Mouse (Mus musculus) neural tube, embryonic 13.5 days (tissue): ENCODE results near the gene Lsm10. TPM values are rescaled to one million over a fixed set of nuclear protein-coding genes. Genes with fewer than 3 reads are reported as not detected.
A peak's percentile ranks its signal among the peaks of the same experiment; 100 is the strongest.

Source experiments
- ATAC-seq: fragments of 200-750 bp; cut with Nextera tagmentation; 2 replicates; pipeline ENCODE4 v1.8.0; 2017; ENCODE audit warnings: low read depth, mild to moderate bottlenecking, moderate TSS enrichment, moderate library complexity
- H3K27ac ChIP-seq: fragments of 300-500 bp; sonication (generic); replicated peaks from 2 replicates; pipeline ENCODE4 v1.5.1; 2015; ENCODE audit warnings: moderate library complexity, mild to moderate bottlenecking, inconsistent platforms
- H3K27me3 ChIP-seq: fragments of 300-500 bp; sonication (generic); 2 replicates; pipeline ENCODE4 v1.6.1; 2015; ENCODE audit warnings: mild to moderate bottlenecking, inconsistent platforms
- H3K36me3 ChIP-seq: fragments of 300-500 bp; sonication (generic); 2 replicates; pipeline ENCODE4 v1.6.1; 2015; ENCODE audit warnings: mild to moderate bottlenecking, inconsistent platforms
- H3K4me1 ChIP-seq: fragments of 300-500 bp; sonication (generic); replicated peaks from 2 replicates; pipeline ENCODE4 v1.6.1; 2015; ENCODE audit warnings: inconsistent platforms
- H3K4me2 ChIP-seq: fragments of 300-500 bp; sonication (generic); 2 replicates; pipeline ENCODE4 v1.6.1; 2015; ENCODE audit warnings: inconsistent platforms, mild to moderate bottlenecking, moderate library complexity
- H3K4me3 ChIP-seq: fragments of 300-500 bp; sonication (generic); 2 replicates; pipeline ENCODE4 v1.5.1; 2015; ENCODE audit warnings: mild to moderate bottlenecking, inconsistent platforms
- H3K9ac ChIP-seq: fragments of 300-500 bp; sonication (generic); 2 replicates; pipeline ENCODE4 v1.6.1; 2015; ENCODE audit warnings: moderate library complexity, mild to moderate bottlenecking, inconsistent platforms
- H3K9me3 ChIP-seq: fragments of 300-500 bp; sonication (generic); 2 replicates; pipeline ENCODE4 v1.6.1; 2016; ENCODE audit warnings: inconsistent platforms
- WGBS: fragments of 180-500 bp; shearing (Covaris S2); methylation state at CpG from one replicate; pipeline ENCODE4 v1.1.7; 2015; 5-methylcytosine and 5-hydroxymethylcytosine counted together
- polyA plus RNA-seq: library from polyadenylated mRNA; unstranded; fragments of >200 nt; fragmentation: Nextera tagmentation; extraction: Ambion mirVana; gene quantifications from 2 replicates; pipeline ENCODE4 v1.2.1, GENCODE M21; 2015

Lsm10 gene
- polyA plus RNA-seq, 1 experiment from 2014 or later = 47.7 TPM

DNA sequence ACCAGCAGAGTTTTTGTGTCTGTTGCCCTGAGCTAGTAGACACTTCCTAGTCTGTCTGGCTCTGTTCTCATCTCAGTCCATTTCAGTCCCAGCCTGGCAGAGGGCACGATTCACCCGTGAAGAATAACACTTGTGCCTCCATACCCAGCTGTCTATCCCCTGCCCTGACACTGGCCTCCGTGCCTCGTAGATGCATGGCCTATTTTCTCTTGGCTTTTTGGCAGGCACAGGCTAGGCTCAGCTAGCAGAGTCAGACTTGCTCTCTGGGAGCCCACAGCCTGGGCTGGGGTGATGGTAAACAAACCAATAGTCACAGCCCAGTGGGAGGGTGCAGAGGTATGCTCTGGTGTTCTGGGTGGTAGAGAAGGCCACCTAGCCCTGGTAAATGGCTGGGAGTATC, 16.8 kb downstream of the Lsm10 start:
- no peak for ATAC-seq
- WGBS = 77% methylated on average over 4 of the region's 4 CpGs
- peaks cover 72% of the 10 kb centered on the region for H3K4me1 ChIP-seq

DNA sequence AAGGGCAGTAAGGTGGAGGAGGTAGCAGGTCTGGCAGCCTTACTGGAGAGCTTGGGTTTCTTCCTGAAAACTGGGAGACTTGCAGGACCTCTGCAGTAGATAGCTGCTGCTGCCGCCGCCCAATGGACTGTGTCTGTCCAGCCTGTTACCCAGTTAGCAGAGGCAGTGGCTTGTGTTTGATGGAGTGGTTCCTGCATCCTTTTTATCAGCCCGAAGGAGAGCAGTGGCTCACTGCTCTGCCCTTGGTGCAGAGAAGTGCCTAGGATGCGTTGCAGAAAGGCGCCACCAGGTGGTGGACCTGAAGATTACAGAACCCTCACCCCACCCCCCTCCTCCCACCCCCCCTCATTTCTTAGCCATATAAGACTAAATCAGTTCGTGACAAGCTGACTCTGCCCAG, 17.5 kb downstream of the Lsm10 start:
- WGBS = 14% methylated on average over 6 of the region's 6 CpGs
- Histone ChIP-seq H3K36me3 (no peaks in the 10 kb centered on the region), H3K4me1 (peaks cover 72% of the 10 kb centered on the region), H3K4me3 (no peak overlapping the region), H3K27me3 (no peaks in the 10 kb centered on the region), H3K9me3 (no peaks in the 10 kb centered on the region), H3K9ac (no peak overlapping the region), H3K27ac (no peak overlapping the region), H3K4me2 (no peak overlapping the region)
- ATAC-seq = no peak

More for the DNA sequence above, 16.8 kb downstream of the Lsm10 start:
- H3K4me2 ChIP-seq = no peak overlapping the region
- H3K27ac ChIP-seq = no peak overlapping the region
- H3K27me3 ChIP-seq = no peaks in the 10 kb centered on the region
- no peaks in the 10 kb centered on the region for H3K9me3 ChIP-seq
- no peak overlapping the region for H3K4me3 ChIP-seq
- H3K36me3 ChIP-seq = no peaks in the 10 kb centered on the region
- H3K9ac ChIP-seq = no peak overlapping the region

DNA sequence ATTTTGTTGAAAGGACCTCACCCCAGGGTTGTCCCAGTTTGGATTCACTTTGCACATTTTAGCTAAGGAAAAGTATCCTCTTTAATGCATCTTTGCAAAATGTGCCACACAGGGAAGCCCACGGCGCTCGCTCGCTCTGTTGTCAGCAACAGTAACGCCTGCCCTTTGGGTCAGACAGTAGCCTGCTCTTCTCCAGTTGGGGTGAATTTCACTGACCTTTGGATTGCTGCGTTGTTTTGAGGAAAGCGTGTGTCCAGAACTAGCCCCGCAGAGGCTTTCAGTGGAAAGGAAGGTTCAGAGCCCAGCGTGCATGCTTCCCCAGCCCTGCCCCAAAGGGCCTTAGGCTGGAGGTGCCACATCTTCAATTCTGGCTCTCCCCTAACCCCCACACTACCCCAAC, 19.0 kb downstream of the Lsm10 start:
- no peak overlapping the region for H3K4me2 ChIP-seq
- no peaks in the 10 kb centered on the region for H3K27me3 ChIP-seq
- H3K4me3 ChIP-seq = no peak overlapping the region
- H3K36me3 ChIP-seq = no peaks in the 10 kb centered on the region
- H3K9ac ChIP-seq = no peak overlapping the region
- no peaks in the 10 kb centered on the region for H3K9me3 ChIP-seq
- peaks cover 58% of the 10 kb centered on the region for H3K4me1 ChIP-seq
- no peak overlapping the region for H3K27ac ChIP-seq
- no peak for ATAC-seq
- WGBS = 93% methylated on average over 9 of the region's 9 CpGs

DNA sequence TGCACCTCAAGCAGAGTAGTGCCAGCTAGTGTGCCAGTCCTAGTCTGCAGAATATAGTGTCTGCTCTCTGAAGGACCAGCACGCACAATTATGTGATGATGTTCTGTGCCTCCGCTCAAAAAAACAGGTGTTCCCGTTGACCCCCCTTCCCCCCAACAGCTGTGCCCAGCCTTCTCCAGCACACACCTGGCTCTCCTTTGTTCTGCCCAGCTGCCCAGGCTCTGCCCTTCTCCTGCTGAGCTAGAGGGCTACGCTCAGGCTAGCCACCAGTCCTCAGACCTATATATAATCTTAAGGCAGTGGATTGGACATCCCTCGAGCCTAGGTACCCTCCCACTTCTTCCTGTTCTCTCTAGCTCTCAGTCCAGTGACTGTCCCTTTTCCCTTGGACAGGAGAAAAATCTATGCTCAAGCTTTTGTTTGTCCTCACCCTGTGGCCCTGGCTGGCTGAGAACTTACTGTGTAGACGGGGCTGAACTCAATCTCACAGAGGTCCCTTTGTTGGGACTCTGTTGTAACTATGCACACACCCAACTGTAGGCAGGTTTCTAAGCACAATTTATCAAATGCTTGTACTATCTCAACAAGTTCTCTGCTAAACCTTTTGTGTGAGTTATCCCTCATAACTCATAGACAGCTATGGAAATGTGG, 19.6 kb downstream of the Lsm10 start:
- WGBS = 61% methylated on average over 6 of the region's 6 CpGs
- H3K4me3 ChIP-seq = no peak overlapping the region
- H3K4me2 ChIP-seq = no peak overlapping the region
- H3K27me3 ChIP-seq = no peaks in the 10 kb centered on the region
- H3K27ac ChIP-seq = no peak overlapping the region
- H3K9me3 ChIP-seq = 0 out of 2 replicates have a peak, but pooled peaks cover 2% of the 10 kb centered on the region
- peaks cover 52% of the 10 kb centered on the region for H3K4me1 ChIP-seq
- ATAC-seq = no peak
- H3K9ac ChIP-seq = no peak overlapping the region
- H3K36me3 ChIP-seq = peaks cover 4% of the 10 kb centered on the region

DNA sequence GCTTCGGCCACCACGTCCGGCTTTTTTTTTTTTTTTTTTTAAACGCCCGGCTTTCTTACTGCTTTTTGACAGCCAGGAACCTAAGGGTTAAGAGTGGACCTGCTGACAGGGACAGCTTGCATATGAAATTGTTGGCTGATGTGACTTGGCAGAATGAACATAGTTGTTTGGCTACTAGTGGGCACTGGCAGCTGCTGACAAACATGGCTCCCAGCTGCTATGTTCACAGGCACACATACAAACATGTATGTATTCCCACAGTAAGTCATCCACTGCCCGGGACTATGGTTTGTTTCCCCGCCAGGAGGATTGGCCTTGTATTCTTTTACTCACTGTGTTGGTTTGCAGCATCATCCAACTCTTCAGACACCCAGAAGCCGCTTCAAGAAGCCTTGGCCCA, 20.7 kb downstream of the Lsm10 start:
- no peak overlapping the region for H3K4me3 ChIP-seq
- H3K36me3 ChIP-seq = peaks cover 13% of the 10 kb centered on the region
- ATAC-seq = no peak
- no peaks in the 10 kb centered on the region for H3K27me3 ChIP-seq
- WGBS = 84% methylated on average over 8 of the region's 8 CpGs
- no peak overlapping the region for H3K4me2 ChIP-seq
- peaks cover 10% of the 10 kb centered on the region for H3K9me3 ChIP-seq
- no peak overlapping the region for H3K27ac ChIP-seq
- H3K9ac ChIP-seq = no peak overlapping the region
- peaks cover 43% of the 10 kb centered on the region for H3K4me1 ChIP-seq

DNA sequence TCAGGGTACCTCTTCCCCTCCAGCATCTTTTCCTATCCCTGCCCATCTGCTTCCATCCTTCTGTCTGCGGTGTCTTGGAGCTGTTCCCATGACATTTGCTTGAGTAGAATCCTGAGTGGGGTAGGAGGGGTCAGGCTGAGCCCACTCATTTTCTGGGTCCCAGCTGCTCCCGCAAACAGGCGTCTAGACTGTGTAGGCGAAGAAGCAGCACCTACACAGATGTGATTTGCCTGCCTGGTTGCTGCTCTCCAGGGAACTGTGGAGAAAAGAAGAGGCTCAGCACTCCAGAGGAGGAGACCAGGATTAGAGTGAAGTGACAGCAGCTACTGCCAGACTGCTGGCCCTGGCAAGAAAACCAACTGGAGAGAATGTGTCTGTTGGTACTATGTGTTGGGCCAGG, 22.2 kb downstream of the Lsm10 start:
- H3K9ac ChIP-seq = no peak overlapping the region
- H3K27ac ChIP-seq = peak overlapping the region; percentile 46
- WGBS = 65% methylated on average over 4 of the region's 4 CpGs
- ATAC-seq = peak; percentile 69
- H3K9me3 ChIP-seq = peaks cover 10% of the 10 kb centered on the region
- peaks cover 34% of the 10 kb centered on the region for H3K4me1 ChIP-seq
- no peak overlapping the region for H3K4me3 ChIP-seq
- H3K4me2 ChIP-seq = no peak overlapping the region
- no peaks in the 10 kb centered on the region for H3K27me3 ChIP-seq
- peaks cover 19% of the 10 kb centered on the region for H3K36me3 ChIP-seq

DNA sequence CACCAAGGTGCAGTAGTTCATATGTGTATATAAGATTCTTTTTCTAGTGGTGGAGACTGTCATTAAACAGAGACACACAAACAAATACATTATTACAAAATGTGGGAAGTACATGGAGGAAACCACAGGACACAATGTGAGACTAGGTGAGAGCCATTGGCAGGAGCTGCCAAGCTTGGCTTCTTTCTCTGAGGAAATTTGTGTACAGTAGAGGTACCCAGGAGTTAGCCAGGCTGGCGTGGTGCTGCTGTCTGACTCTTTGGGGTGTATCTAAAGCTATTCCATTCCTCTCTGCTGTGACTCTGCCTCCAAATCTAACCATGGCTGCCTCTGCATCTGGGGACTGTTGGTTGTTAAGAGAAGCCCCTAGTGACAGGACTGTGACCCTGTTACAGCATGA, 22.6 kb downstream of the Lsm10 start:
- no peak for ATAC-seq

DNA sequence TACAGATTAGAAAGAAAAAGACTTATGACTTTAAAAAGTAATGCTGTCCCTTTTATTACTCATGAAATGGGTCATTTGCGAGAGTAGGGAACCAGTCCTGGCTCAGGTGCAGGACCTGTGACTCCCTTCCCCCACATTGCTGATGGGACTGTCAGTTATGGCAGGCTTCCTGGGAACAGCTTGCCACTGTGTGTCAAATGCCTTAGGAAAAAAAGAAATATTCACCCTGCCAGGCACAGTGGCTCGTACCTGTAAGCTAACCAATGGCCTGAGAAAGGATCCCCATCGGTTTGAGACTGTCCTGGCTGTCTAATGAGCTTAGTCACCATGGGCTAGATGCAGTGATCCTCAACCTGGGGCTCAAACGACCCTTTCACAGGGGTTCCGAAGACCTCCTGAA, 23.6 kb downstream of the Lsm10 start:
- Histone ChIP-seq H3K4me3 (no peak overlapping the region), H3K27me3 (no peaks in the 10 kb centered on the region), H3K9ac (no peak overlapping the region), H3K9me3 (peaks cover 10% of the 10 kb centered on the region), H3K36me3 (peaks cover 33% of the 10 kb centered on the region), H3K4me1 (peaks cover 29% of the 10 kb centered on the region), H3K4me2 (no peak overlapping the region), H3K27ac (no peak overlapping the region)
- WGBS = 87% methylated on average over 5 of the region's 5 CpGs
- ATAC-seq = no peak

More for the DNA sequence above, 22.6 kb downstream of the Lsm10 start:
- no peak overlapping the region for H3K4me3 ChIP-seq
- no peak overlapping the region for H3K9ac ChIP-seq
- peaks cover 23% of the 10 kb centered on the region for H3K36me3 ChIP-seq
- WGBS = 100% methylated on average over 1 of the region's 1 CpGs
- H3K27me3 ChIP-seq = no peaks in the 10 kb centered on the region
- H3K27ac ChIP-seq = peak overlapping the region; percentile 46; the same call in 1 of the 2 replicates
- peaks cover 30% of the 10 kb centered on the region for H3K4me1 ChIP-seq
- peaks cover 10% of the 10 kb centered on the region for H3K9me3 ChIP-seq
- no peak overlapping the region for H3K4me2 ChIP-seq

DNA sequence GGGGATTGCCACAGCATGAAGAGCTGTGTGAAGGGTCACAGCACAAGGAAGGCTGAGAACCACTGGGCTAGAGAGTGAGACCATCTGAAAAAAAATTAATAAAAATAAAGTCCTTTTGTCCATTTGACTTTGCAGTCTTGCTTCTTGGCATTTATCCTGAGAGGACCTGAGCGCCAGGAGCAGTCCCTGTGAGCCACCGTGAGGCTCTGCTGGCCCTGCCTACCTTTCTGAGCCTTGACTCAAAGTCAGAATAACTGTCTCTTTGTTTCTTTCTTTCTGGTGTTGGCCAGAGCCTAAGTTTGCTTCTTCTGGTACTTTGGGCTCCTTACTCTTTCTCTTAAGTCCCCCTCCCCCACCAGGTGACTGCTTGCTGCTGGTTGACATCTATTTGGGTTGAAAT, 24.1 kb downstream of the Lsm10 start:
- Histone ChIP-seq H3K4me2 (no peak overlapping the region), H3K4me3 (no peak overlapping the region), H3K4me1 (peaks cover 25% of the 10 kb centered on the region), H3K27me3 (no peaks in the 10 kb centered on the region), H3K27ac (no peak overlapping the region), H3K36me3 (peaks cover 37% of the 10 kb centered on the region), H3K9me3 (peaks cover 10% of the 10 kb centered on the region), H3K9ac (no peak overlapping the region)
- ATAC-seq = no peak
- 87% methylated on average over 2 of the region's 2 CpGs for WGBS

DNA sequence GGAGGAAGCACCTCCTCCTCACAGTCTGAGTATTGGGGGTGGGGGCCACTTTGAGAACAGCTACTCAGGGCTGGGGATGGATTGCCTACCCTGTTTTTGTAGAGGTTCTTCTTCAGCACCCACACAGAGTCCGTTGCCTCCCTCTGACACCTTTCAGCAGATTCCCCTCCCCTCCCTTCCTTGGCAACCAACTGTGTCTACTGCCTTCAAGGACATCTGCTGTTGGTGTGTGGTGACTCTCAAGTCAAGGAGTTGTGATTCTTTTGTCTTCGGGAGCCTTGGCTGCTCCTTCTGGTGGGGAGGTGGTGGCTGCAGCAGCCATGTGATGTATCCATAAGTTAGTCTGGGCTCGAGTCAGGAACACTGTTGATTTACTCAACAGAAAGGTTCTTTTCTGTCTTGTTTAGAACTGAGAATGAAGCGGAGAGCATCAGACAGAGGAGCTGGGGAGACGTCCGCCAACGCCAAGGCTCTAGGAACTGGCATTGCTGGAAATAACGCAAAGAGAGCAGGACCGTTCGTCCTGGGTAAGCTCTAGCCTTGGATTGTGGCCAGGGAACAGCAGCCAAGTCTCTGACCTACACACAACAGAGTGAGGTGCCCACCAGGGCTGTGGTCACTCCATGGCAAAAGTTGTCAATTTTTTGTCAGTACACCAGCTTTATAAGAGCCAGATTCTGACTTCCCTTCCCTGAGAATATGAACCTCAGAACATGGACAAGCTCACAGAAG, 27.1 kb downstream of the Lsm10 start:
- no peaks in the 10 kb centered on the region for H3K27me3 ChIP-seq
- WGBS = 91% methylated on average over 10 of the region's 10 CpGs
- H3K36me3 ChIP-seq = peaks cover 65% of the 10 kb centered on the region
- H3K4me2 ChIP-seq = no peak overlapping the region
- H3K9ac ChIP-seq = no peak overlapping the region
- no peak overlapping the region for H3K4me3 ChIP-seq
- ATAC-seq = no peak
- peaks cover 10% of the 10 kb centered on the region for H3K9me3 ChIP-seq
- peaks cover 4% of the 10 kb centered on the region for H3K4me1 ChIP-seq
- H3K27ac ChIP-seq = no peak overlapping the region

DNA sequence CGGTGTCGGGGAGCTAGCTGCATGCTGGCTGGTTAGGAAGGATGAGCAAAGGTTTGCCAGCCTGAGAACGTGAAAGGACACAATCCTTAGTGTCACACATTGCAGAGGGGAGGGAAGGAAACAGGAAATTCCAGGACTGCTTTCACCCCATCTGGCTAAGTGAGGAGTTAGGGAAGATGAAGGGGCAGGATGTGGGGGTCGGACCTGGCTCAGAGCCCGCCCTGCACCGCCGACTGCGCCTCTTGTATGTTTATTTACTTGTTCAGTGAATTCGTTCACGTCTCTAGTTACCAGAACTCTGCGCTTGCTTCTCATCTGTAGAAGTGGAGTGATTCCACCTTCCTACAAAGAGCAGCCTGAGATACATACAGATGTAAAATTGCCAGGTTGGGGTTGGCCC, 34.1 kb downstream of the Lsm10 start:
- Histone ChIP-seq H3K4me3 (no peak overlapping the region), H3K36me3 (peaks cover 84% of the 10 kb centered on the region), H3K4me2 (no peak overlapping the region), H3K27ac (peak overlapping the region; percentile 69), H3K4me1 (peaks cover 41% of the 10 kb centered on the region), H3K9me3 (no peaks in the 10 kb centered on the region), H3K27me3 (no peaks in the 10 kb centered on the region), H3K9ac (no peak overlapping the region)
- no peak for ATAC-seq
- WGBS = 75% methylated on average over 11 of the region's 11 CpGs

DNA sequence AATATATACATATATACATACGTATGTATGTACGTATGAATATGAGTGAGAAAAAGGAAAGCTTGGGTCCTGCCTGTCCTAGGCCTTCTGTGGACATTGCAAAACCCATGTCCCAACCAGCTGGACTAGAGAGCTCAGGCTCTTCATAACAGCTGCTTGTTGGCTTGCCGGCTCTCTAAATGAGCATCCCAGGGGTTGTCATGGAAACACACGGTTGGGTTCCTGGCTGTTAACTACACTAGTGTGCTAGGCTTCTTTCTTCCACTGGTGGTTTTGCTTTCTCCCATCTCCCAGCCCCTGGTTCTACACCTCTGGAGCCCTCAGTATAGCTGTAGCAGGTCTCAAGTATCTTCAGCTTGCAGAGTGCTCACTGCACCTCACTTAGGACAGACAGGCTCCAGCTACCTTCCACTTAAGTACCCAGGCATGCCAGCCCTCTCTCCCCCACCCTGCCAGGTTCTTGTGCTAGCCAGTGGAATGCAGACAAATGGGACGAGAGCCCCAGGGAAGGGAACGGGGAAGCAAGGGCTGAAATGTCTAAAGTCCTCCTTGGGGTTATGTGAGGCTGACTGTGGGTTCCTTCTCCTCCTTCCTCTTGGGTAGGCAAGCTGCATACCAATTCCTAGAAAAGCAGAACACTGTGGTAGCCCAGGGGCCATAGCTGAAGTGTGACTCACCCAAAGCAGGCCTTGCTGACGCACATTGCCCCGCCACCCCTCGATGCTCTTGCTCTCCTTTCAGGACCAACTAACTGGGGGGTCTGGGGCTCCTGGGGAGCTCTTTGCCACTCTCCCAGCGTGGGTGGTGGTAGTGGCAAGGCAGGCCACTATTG, 35.1 kb downstream of the Lsm10 start:
- Histone ChIP-seq H3K4me2 (no peak overlapping the region), H3K4me1 (peaks cover 41% of the 10 kb centered on the region), H3K27ac (peak overlapping the region; percentile 69), H3K4me3 (no peak overlapping the region), H3K27me3 (no peaks in the 10 kb centered on the region), H3K9ac (no peak overlapping the region), H3K9me3 (no peaks in the 10 kb centered on the region), H3K36me3 (peaks cover 84% of the 10 kb centered on the region)
- peak; percentile 56; the same call in 1 of the 2 replicates for ATAC-seq
- WGBS = 50% methylated on average over 10 of the region's 10 CpGs
